Mouse (Mus musculus): Measurements from ENCODE around the gene Pde10a. TPM values are rescaled to one million over a fixed set of nuclear protein-coding genes. Genes with fewer than 3 reads are reported as not detected.
A peak's percentile ranks its signal among the peaks of the same experiment; 100 is the strongest.

Gene Pde10a
- polyA plus RNA-seq, 1 experiment = 2.4 TPM

- no peak for DNase-seq (ENCODE audit: low spot score)
Observed at GRCm38 (mm10) chr17:8965177-8965576, 440.0 kb downstream of the Pde10a start.

DNA sequence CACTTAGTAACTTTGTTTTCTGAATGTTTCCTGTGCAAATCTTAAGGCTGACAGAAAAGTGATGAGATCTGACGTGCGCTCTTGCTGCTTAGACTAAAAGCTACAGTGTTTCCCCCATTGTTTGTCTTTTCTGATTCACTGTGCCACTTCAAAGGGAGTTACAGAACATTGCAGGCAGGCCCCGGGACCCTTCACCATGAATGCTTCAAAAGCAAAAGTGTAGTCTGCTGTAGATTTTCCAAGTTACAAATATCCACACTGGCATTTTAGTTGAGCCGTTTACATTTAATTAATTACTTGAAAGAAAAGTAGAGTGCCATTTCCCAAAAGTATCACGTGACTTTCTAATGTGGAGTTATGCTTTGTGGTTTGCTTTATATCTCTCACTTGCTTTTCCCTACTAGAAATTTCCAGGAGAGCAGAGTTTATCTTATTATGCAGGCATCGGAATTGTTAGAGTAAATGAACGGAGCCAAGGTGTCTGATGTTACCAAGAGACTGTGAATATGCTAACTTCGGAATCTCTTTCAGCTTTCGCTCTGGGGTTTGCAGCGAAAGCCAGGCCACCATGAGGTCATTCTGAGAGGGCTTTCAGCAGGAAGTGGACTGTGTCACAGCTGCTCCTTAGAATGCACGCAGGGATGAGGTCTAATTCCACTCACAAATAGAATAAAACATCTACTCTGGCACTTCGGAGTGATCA lies 447.1 kb downstream of the Pde10a start:
- no peak for DNase-seq (ENCODE audit: low spot score)

DNA sequence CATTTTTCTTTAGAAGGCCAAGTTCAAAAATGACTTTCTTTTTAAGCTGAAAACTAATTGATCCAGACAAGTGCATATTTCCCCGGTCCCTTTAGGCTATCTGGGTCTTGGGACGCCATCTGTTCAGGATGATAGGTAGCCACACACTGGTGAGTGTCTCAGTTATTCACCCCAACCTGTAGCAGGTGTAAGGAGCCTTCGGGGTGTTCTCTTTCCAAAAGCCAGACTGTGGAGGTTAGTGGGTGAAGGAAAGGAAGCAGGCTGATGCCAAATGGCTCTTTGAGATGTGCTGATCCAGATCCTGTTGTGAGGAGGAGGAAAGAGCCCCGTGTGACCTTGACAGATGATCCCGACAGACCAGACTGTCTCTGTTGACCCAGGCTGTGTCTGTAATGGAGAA lies 448.2 kb downstream of the Pde10a start:
- DNase-seq (ENCODE audit: low spot score) = no peak

- DNase-seq (ENCODE audit: low spot score) = no peak
Observed at GRCm38 (mm10) chr17:8974423-8974822, 449.3 kb downstream of the Pde10a start.

DNA sequence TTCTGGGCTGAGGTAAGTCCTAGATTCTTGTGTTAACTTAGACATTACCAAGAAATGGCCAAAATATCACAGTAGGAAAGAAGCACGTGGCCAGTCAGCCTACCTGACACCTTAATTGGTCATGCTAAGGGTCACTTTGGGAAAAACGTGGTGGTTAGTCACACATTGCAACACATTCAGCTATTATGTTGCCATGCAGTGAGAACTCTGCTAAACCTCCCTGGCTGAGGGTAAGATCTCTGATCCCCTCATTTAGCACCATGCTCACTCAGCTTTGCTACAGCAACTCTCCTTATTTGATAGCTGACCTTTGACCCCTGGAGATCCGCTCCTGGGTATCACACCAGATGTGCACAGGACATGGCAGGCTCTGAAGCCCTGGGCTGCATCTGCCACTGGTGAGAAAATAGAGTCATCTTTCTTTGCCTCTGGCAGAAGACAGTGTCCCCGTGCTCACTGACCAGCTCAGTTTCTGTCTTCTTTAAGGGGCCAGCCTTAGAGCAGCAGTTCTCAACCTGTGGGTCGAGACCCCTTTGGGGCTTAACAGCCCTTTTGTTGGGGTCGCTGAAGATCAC lies 449.7 kb downstream of the Pde10a start:
- no peak for DNase-seq (ENCODE audit: low spot score)

DNA sequence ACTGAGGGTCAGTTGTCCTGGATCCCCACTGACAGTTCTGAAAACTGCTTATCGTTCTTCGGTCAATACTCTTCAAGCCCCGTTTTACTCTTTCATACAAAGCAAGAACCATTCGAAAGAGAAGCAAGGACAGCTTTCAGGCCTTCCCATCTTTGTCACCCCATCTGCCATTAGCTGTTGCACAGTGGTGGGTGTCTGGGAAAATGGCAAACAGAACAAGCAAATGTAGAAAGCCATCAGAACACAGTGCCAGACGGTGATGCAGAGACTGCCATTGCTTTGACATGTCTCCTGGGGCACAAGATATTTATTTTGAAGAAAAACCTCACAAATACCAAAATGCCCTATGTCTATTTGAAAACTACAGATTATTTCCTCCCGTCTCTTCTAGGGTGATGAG lies 451.6 kb downstream of the Pde10a start:
- no peak for DNase-seq (ENCODE audit: low spot score)

- no peak for DNase-seq (ENCODE audit: low spot score)
Observed at GRCm38 (mm10) chr17:8977271-8977670, 452.1 kb downstream of the Pde10a start.

GRCm38 (mm10) chr17:8983576-8983975 lies 458.4 kb downstream of the Pde10a start:
- no peak for DNase-seq (ENCODE audit: low spot score)

- no peak for DNase-seq (ENCODE audit: low spot score)
Observed at GRCm38 (mm10) chr17:8985714-8986113, 460.5 kb downstream of the Pde10a start.

DNA sequence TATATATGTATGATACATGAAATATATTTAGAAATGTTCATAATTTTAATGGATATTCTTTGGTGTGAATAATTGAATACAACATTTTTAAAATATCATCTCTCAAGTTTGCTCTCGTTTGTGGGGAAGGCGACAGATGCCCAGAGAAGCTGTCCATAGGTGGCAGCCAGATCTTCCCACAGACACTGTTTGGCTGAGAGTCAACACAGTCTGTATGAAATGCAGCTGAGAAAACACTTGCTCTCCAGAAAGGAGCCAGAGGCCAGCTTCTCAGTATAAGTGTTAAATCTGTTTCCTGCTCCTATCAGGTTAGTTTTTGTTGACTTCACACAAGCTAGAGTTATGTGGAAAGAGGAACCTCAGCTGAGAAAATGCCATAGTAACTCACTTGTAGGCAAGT lies 461.4 kb downstream of the Pde10a start:
- no peak for DNase-seq (ENCODE audit: low spot score)

- DNase-seq (ENCODE audit: low spot score) = no peak
Observed at GRCm38 (mm10) chr17:8987369-8987768, 462.2 kb downstream of the Pde10a start.

DNA sequence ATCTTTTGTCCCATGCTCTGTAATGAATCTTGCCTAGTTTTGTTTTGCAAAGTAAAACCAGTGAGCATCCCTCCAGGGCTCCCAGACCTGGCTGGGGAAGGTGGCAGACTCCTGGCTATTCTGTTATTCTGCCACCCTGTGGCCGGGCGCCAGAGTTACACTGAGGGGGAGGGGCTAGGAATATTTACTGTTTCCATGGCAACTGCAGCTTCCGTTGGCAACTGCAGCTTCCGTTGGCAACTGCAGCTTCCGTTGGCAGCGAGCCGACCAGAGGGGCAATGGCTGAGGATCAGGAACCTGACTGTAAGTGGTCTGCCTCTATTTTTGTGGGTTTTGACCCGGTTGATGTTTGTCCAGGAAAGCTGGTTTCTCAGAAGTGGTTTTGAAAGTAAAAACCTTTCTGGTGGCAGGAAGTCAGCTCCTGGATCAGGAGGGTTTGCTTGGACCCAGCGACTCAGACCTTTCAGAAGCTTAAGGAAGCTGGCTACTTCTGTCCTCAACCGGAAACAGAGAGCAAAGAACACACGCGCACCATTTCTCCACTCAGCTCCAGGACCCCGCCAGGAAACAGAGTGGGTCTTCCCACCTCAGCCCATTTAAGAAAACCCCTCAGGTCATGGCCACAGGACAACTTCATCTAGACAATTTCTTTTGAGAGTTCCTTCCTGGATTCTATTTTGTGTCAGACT lies 463.1 kb downstream of the Pde10a start, which contains the start of gene 1700010I14Rik:
Gene 1700010I14Rik, plus strand, starts transcription at position 215 of the 689 bp plus-strand sequence.
- peak; percentile 69 for DNase-seq (ENCODE audit: low spot score)

- DNase-seq (ENCODE audit: low spot score) = no peak
Observed at GRCm38 (mm10) chr17:8991160-8991559, 466.0 kb downstream of the Pde10a start.

DNA sequence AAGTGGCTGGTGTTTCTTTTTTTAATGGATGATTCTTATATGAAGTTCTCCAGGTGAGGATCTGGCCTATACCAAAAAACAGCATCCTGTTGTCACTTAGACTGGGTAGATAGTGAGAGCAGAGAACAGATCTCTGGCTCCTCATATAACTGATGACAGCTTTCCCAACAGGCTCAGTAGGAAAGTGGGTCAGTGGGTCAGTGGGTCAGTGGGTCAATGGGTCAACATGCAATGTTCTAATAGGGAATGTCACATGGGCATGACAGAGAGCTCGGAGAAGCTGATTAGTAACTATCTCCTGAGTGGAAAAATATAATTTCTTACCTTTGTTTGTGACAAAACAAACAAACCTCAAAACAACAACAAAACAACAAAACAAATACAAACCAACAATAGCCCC lies 470.2 kb downstream of the Pde10a start:
- no peak for DNase-seq (ENCODE audit: low spot score)

- no peak for DNase-seq (ENCODE audit: low spot score)
Observed at GRCm38 (mm10) chr17:9002438-9002837, 477.3 kb downstream of the Pde10a start.

DNA sequence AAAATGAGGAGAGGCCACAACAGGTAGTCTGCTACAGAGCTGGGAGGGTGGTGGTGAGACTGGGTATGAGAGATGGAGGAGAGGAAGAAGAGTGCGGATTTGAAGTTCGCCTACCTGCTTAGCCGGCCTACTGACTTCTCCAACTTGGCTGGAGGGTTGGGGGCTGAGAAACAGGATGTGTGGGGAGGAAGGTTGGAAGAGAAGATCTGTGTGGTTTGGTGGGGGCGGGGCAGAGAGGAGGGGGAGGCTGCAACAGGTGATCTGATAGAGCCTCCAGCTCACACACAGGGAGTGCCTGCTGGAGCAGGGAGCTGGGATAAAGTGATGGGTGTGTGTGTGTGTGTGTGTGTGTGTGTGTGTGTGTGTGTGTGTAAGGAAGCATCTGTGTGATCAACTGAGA lies 479.3 kb downstream of the Pde10a start:
- DNase-seq (ENCODE audit: low spot score) = no peak

GRCm38 (mm10) chr17:9023198-9023942 lies 498.2 kb downstream of the Pde10a start:
- DNase-seq (ENCODE audit: low spot score) = no peak

- DNase-seq (ENCODE audit: low spot score) = no peak
Observed at GRCm38 (mm10) chr17:9030181-9030580, 505.0 kb downstream of the Pde10a start.

DNA sequence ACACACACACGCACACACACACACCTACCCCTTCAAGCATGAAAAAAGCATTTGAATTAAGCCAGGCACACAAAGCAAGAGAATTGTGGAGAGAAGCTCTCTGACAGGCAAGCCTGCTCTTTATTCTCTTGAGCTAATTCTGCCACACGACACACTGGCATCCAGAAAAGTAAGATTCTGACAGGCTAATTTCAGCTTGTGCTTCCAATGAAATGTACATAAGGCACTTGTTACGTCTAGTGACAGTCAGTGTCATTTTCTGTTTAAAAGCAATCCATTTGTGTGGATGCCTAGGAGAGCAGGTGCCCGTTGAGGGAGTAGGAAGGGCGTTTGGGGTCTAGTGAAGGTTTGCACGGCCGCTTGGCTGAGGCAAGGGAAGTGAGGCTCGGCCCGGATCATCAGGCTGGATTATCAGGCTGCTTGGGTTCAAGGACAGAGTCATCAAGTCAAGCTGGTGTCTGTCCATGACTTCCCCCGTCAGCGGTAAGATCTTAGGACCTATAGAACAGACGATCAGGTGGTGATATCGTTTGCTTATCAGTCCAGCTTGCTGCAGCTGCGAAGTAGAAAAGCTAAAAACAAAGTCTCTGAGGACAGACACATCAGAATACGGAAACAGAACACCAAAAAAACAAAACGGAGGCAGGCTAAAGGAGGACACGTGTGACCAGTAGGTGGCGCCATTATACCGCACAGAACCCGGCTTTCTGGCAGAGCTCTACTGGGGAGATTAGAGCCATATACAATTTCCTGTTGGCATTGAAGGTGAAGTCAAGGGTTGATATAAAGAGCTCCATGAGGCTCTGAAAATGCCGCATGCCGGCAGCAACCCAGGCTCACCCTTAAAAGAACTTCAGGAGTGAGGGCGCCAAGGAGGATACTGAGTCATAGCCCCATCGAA lies 506.3 kb downstream of the Pde10a start:
- peak; percentile 32 for DNase-seq (ENCODE audit: low spot score)

DNA sequence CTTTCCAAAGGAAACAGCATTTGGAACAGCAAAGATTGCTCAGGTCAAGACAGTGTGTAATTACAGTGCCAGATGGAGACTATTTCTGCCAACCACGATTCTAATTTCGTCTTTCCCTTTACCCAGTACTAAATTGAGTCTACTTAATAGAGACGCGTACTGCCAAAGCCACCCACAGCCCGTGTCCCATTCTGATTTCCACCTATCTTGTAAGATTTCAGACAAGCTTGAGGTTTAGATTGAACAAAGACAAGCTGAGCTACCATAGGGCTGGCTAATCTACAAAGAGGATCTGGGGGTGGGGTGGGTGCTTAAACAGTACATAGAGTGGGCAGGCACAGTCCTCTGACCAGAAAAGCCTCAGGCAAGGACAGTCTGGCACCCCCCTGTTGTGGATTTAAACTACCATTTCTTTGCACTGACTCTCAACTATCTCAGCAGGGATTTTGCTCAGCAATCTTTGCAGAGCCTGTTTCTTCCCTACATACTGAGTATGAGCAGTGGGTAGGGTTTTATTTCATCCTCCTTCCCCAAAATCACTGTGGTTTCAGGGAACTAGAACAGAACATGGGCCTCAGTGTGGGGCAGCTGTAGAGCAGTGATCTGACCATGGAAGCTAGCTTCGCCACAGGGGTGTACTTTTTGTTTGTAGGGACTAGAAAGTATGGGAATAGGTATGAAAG lies 507.3 kb downstream of the Pde10a start:
- no peak for DNase-seq (ENCODE audit: low spot score)

- DNase-seq (ENCODE audit: low spot score) = no peak
Observed at GRCm38 (mm10) chr17:9033511-9033910, 508.3 kb downstream of the Pde10a start.
